Mouse (Mus musculus) forebrain, embryonic 14.5 days (tissue): Measurements from ENCODE around the gene Fstl5. TPM values are rescaled to one million over a fixed set of nuclear protein-coding genes. Genes with fewer than 3 reads are reported as not detected.

Experiments used
- polyA plus RNA-seq: library from polyadenylated mRNA; unstranded; fragments of >200 nt; fragmentation: Nextera tagmentation; extraction: Ambion mirVana; gene quantifications from 2 replicates; pipeline ENCODE4 v1.2.1, GENCODE M21; 2014

Gene Fstl5
- polyA plus RNA-seq, 1 experiment from 2014 or later, result 37.3 TPM

Other genes with a start within 250 kb of the Fstl5 start
- gene Golim4, start 117.3 kb upstream of the Fstl5 start, polyA plus RNA-seq, result 21.7 and 22.0 TPM in 2 replicates